Mouse (Mus musculus) midbrain, postnatal 0 days (tissue): ENCODE results near the gene Tnfrsf23. TPM values are rescaled to one million over a fixed set of nuclear protein-coding genes. Genes with fewer than 3 reads are reported as not detected.

Experiments used
- ATAC-seq: fragments of 200-750 bp; cut with Nextera tagmentation; 2 replicates; pipeline ENCODE4 v1.8.0; 2017; ENCODE audit warnings: moderate number of reproducible peaks, mild to moderate bottlenecking, moderate TSS enrichment, moderate library complexity; ENCODE audit not compliant: low FRiP score
- DNase-seq: peaks from one replicate; pipeline ENCODE4 v3.0.0-alpha.2; 2015; ENCODE audit warnings: low spot score
- H3K27ac ChIP-seq: fragments of 300-500 bp; sonication (generic); 2 replicates; pipeline ENCODE4 v1.5.1; 2014; ENCODE audit warnings: low read depth, mild to moderate bottlenecking, low read length, mixed read lengths
- H3K27me3 ChIP-seq: fragments of 300-500 bp; sonication (generic); 2 replicates; pipeline ENCODE4 v1.6.1; 2014; ENCODE audit warnings: low read length, control low read depth, mixed read lengths; ENCODE audit not compliant: insufficient read depth
- H3K36me3 ChIP-seq: fragments of 300-500 bp; sonication (generic); 2 replicates; pipeline ENCODE4 v1.6.1; 2014; ENCODE audit warnings: low read length, control low read depth, mixed read lengths; ENCODE audit not compliant: insufficient read depth
- H3K4me1 ChIP-seq: fragments of 300-500 bp; sonication (generic); 2 replicates; pipeline ENCODE4 v1.6.1; 2014; ENCODE audit warnings: mild to moderate bottlenecking, control low read depth, antibody characterized with exemption, low read length, mixed read lengths; ENCODE audit not compliant: insufficient read depth
- H3K4me2 ChIP-seq: fragments of 300-500 bp; sonication (generic); 2 replicates; pipeline ENCODE4 v1.6.1; 2014; ENCODE audit warnings: low read depth, mild to moderate bottlenecking, low read length, mixed read lengths; ENCODE audit not compliant: poor library complexity, severe bottlenecking
- H3K4me3 ChIP-seq: fragments of 300-500 bp; sonication (generic); 2 replicates; pipeline ENCODE4 v1.5.1; 2014; ENCODE audit warnings: low read depth, mild to moderate bottlenecking, low read length, moderate library complexity
- H3K9ac ChIP-seq: fragments of 300-500 bp; sonication (generic); replicated peaks from 2 replicates; pipeline ENCODE4 v1.6.1; 2014; ENCODE audit warnings: mild to moderate bottlenecking, low read length, moderate library complexity, mixed read lengths; ENCODE audit not compliant: poor library complexity, severe bottlenecking
- H3K9me3 ChIP-seq: fragments of 300-500 bp; sonication (generic); 2 replicates; pipeline ENCODE4 v1.6.1; 2016; ENCODE audit warnings: low read length, control low read depth
- CTCF ChIP-seq: IDR thresholded peaks from 2 replicates; pipeline ENCODE4 v1.5.1; 2016; ENCODE audit warnings: antibody characterized with exemption, mild to moderate bottlenecking
- WGBS: fragments of 180-500 bp; shearing (Covaris S2); extraction: QIAGEN DNeasy Blood & Tissue Kit; methylation state at CpG from one replicate; pipeline ENCODE4 v1.1.7; 2014; 5-methylcytosine and 5-hydroxymethylcytosine counted together
- polyA plus RNA-seq: library from polyadenylated mRNA; unstranded; fragments of >200 nt; fragmentation: Nextera tagmentation; extraction: Ambion mirVana; gene quantifications from 2 replicates; pipeline ENCODE4 v1.2.1, GENCODE M21; 2015
- total RNA-seq: library from RNA; depleted of rRNA; stranded (reverse); fragments of >200 nt; gene quantifications from 2 replicates; pipeline ENCODE4 v1.2.3, GENCODE M21; 2014; rRNA removed

Gene Tnfrsf23
- total and polyA plus RNA-seq, 2 experiments from 2014 or later, result 1.6 to 1.7 TPM

DNA sequence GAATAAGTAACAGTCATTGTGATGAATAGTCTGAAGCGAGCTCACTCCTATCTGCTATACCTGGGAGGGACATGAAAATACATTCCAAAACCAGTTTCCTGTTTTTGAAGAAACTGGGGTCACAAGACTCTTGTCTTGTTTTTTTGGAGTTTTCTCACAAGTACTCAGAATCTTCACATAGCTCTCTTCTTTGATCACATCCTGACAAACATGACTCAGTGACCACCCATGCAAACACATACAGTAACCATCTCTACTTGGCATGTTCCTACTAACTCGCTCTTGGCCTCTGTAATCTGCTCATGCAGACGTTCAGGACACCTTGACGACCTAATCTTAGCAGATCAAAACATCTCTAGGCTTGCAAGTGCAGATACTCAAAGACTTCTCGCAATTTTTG is 60.5 kb downstream of the Tnfrsf23 start:
- no peak overlapping the region for H3K4me2 ChIP-seq
- no peak for TF ChIP-seq CTCF
- no peaks in the 10 kb centered on the region for H3K4me1 ChIP-seq
- H3K27me3 ChIP-seq, result no peaks in the 10 kb centered on the region
- H3K4me3 ChIP-seq, result no peak overlapping the region
- 67% methylated on average over 5 of the region's 5 CpGs for WGBS
- DNase-seq (no peak), ATAC-seq (no peak)
- no peak overlapping the region for H3K27ac ChIP-seq
- H3K36me3 ChIP-seq, result no peaks in the 10 kb centered on the region
- no peak overlapping the region for H3K9ac ChIP-seq
- no peaks in the 10 kb centered on the region for H3K9me3 ChIP-seq

- TF ChIP-seq CTCF, result no peak
- Histone ChIP-seq H3K4me2 (no peak overlapping the region), H3K27me3 (no peaks in the 10 kb centered on the region), H3K9ac (no peak overlapping the region), H3K27ac (no peak overlapping the region), H3K4me3 (no peak overlapping the region), H3K36me3 (no peaks in the 10 kb centered on the region), H3K4me1 (no peaks in the 10 kb centered on the region), H3K9me3 (no peaks in the 10 kb centered on the region)
- DNase-seq (no peak), ATAC-seq (no peak)
- 83% methylated on average over 3 of the region's 3 CpGs for WGBS
Observed at GRCm38 (mm10) chr7:143624561-143624960, 61.1 kb downstream of the Tnfrsf23 start.

DNA sequence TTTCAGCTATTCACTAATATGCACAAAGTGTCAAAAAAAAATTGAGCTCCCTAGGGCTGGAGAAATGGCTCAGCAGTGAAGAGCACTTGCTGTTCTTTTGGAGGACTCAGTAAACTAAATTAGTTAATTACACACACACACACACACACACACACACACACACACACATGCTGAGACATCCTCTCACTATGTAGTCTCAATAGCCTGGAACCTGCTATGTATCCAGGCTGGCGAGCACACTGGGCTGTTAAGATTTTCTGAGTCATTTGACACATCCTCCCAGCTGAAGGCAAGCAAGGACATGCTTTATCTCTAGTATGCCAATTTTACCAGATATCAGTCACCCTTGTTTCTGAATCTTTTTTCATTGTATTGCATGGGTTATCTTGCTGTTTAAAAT is 64.7 kb downstream of the Tnfrsf23 start:
- 84% methylated on average over 1 of the region's 1 CpGs for whole genome bisulfite sequencing
- Histone ChIP-seq H3K36me3 (no peaks in the 10 kb centered on the region), H3K27me3 (no peaks in the 10 kb centered on the region), H3K9me3 (no peaks in the 10 kb centered on the region), H3K4me1 (no peaks in the 10 kb centered on the region), H3K27ac (no peak overlapping the region), H3K9ac (no peak overlapping the region), H3K4me3 (no peak overlapping the region), H3K4me2 (no peak overlapping the region)
- DNase-seq, result no peak
- no peak for TF ChIP-seq CTCF
- ATAC-seq, result no peak

Other genes starting within 250 kb of the Tnfrsf23 start
- gene Cdkn1c, start 224.8 kb downstream of the Tnfrsf23 start, total RNA-seq, result 107 and 131 TPM in 2 replicates
- 111 and 115 TPM in 2 replicates for gene Cdkn1c, start 224.8 kb downstream of the Tnfrsf23 start, polyA plus RNA-seq
- gene Slc22a18, start 212.1 kb downstream of the Tnfrsf23 start, total RNA-seq, result 0.33 and 0.47 TPM in 2 replicates
- gene Slc22a18, start 212.1 kb downstream of the Tnfrsf23 start, polyA plus RNA-seq, result 0.71 and 0.86 TPM in 2 replicates
- 10.0 TPM in 1 of 2 replicates, not detected in the other for gene Phlda2, start 182.7 kb downstream of the Tnfrsf23 start, total RNA-seq
- gene Phlda2, start 182.7 kb downstream of the Tnfrsf23 start, polyA plus RNA-seq, result 0.51 TPM in 1 of 2 replicates, not detected in the other
- 138 and 173 TPM in 2 replicates for gene Nap1l4, start 136.8 kb downstream of the Tnfrsf23 start, total RNA-seq
- 258 and 263 TPM in 2 replicates for gene Nap1l4, start 136.8 kb downstream of the Tnfrsf23 start, polyA plus RNA-seq
- gene Cars, start 85.8 kb downstream of the Tnfrsf23 start, total RNA-seq, result 44.5 and 63.0 TPM in 2 replicates
- 75.4 and 76.2 TPM in 2 replicates for gene Cars, start 85.8 kb downstream of the Tnfrsf23 start, polyA plus RNA-seq
- 0.09 and 0.11 TPM in 2 replicates for gene Tnfrsf26, start 57.1 kb downstream of the Tnfrsf23 start, total RNA-seq
- gene Tnfrsf26, start 57.1 kb downstream of the Tnfrsf23 start, polyA plus RNA-seq, result 0.05 and 0.10 TPM in 2 replicates
- 1.6 and 2.6 TPM in 2 replicates for gene Tnfrsf22, start 36.2 kb downstream of the Tnfrsf23 start, total RNA-seq
- gene Tnfrsf22, start 36.2 kb downstream of the Tnfrsf23 start, polyA plus RNA-seq, result 4.9 and 6.7 TPM in 2 replicates
- 47.7 and 52.6 TPM in 2 replicates for gene Osbpl5, start 71.1 kb upstream of the Tnfrsf23 start, total RNA-seq
- gene Osbpl5, start 71.1 kb upstream of the Tnfrsf23 start, polyA plus RNA-seq, result 26.7 and 30.2 TPM in 2 replicates
- 0.14 and 0.27 TPM in 2 replicates for gene Mrgprg, start 81.1 kb upstream of the Tnfrsf23 start, total RNA-seq
- not detected in 2 replicates for gene Mrgprg, start 81.1 kb upstream of the Tnfrsf23 start, polyA plus RNA-seq
- gene Mrgpre, start 98.6 kb upstream of the Tnfrsf23 start, total RNA-seq, result 8.0 and 10.1 TPM in 2 replicates
- 11.6 and 12.4 TPM in 2 replicates for gene Mrgpre, start 98.6 kb upstream of the Tnfrsf23 start, polyA plus RNA-seq
- gene Nadsyn1, start 137.0 kb upstream of the Tnfrsf23 start, total RNA-seq, result 6.9 and 13.1 TPM in 2 replicates
- 3.5 and 5.8 TPM in 2 replicates for gene Nadsyn1, start 137.0 kb upstream of the Tnfrsf23 start, polyA plus RNA-seq
- 63.4 and 66.0 TPM in 2 replicates for gene Dhcr7, start 137.3 kb upstream of the Tnfrsf23 start, total RNA-seq
- gene Dhcr7, start 137.3 kb upstream of the Tnfrsf23 start, polyA plus RNA-seq, result 74.7 and 80.4 TPM in 2 replicates
- not detected in 2 replicates for gene Gm498, start 181.0 kb upstream of the Tnfrsf23 start, total RNA-seq
- gene Gm498, start 181.0 kb upstream of the Tnfrsf23 start, polyA plus RNA-seq, result not detected in 2 replicates